Mouse (Mus musculus): ENCODE measurements around the gene Gm2174. TPM values are rescaled to one million over a fixed set of nuclear protein-coding genes. Genes with fewer than 3 reads are reported as not detected.

The Gm2174 gene
- polyA plus RNA-seq, 1 experiment from 2014 or later = 1.3 TPM

Other genes with a start within 250 kb of the Gm2174 start
- not detected in 2 replicates for gene Gm773, start 235.1 kb upstream of the Gm2174 start, polyA plus RNA-seq (2015; fragmentation: Nextera tagmentation; extraction: Ambion mirVana)
- 4.3 and 5.1 TPM in 2 replicates for gene Zfp449, start 101.6 kb upstream of the Gm2174 start, polyA plus RNA-seq (2015; fragmentation: Nextera tagmentation; extraction: Ambion mirVana)
- gene Smim10l2a, start 73.4 kb upstream of the Gm2174 start, polyA plus RNA-seq (2015; fragmentation: Nextera tagmentation; extraction: Ambion mirVana) = 15.0 and 15.1 TPM in 2 replicates
- 22.7 and 23.0 TPM in 2 replicates for gene Ints6l, start 6.9 kb downstream of the Gm2174 start, polyA plus RNA-seq (2015; fragmentation: Nextera tagmentation; extraction: Ambion mirVana)
- not detected in 2 replicates for gene Gm10477, start 76.8 kb downstream of the Gm2174 start, polyA plus RNA-seq (2015; fragmentation: Nextera tagmentation; extraction: Ambion mirVana)
- 0.15 TPM in 1 of 2 replicates, not detected in the other for gene Gm648, start 101.6 kb downstream of the Gm2174 start, polyA plus RNA-seq (2015; fragmentation: Nextera tagmentation; extraction: Ambion mirVana)
- gene Mmgt1, start 150.1 kb downstream of the Gm2174 start, polyA plus RNA-seq (2015; fragmentation: Nextera tagmentation; extraction: Ambion mirVana) = 55.5 and 57.1 TPM in 2 replicates
- 45.2 and 49.4 TPM in 2 replicates for gene Slc9a6, start 161.8 kb downstream of the Gm2174 start, polyA plus RNA-seq (2015; fragmentation: Nextera tagmentation; extraction: Ambion mirVana)